Mouse (Mus musculus): ENCODE data around the gene Nagpa.

The Nagpa gene

GRCm38 (mm10) chr16:5195080-5195479, 8.7 kb downstream of the Nagpa start:
- peak; percentile 59 to 61 for DNase-seq (ENCODE audit: low spot score in 2 of 2)

- peak; percentile 56 to 61 for DNase-seq (ENCODE audit: low spot score in 2 of 2)
These were observed 17.6 kb downstream of the Nagpa start for GRCm38 (mm10) chr16:5186234-5186633.

GRCm38 (mm10) chr16:5185691-5186090, 18.1 kb downstream of the Nagpa start:
- DNase-seq (ENCODE audit: low spot score in 2 of 2), result no peak

GRCm38 (mm10) chr16:5184956-5185355, 18.9 kb downstream of the Nagpa start:
- no peak for DNase-seq (ENCODE audit: low spot score in 2 of 2)

GRCm38 (mm10) chr16:5184101-5184500, 19.7 kb downstream of the Nagpa start:
- DNase-seq (ENCODE audit: low spot score in 2 of 2), result no peak

- DNase-seq (ENCODE audit: low spot score in 2 of 2), result no peak
These were observed 20.4 kb downstream of the Nagpa start for GRCm38 (mm10) chr16:5183310-5183975.

- no peak for DNase-seq (ENCODE audit: low spot score in 2 of 2)
These were observed 31.2 kb downstream of the Nagpa start for GRCm38 (mm10) chr16:5172636-5173035.

- no peak for DNase-seq (ENCODE audit: low spot score in 2 of 2)
These were observed 35.0 kb downstream of the Nagpa start for GRCm38 (mm10) chr16:5168829-5169228.

GRCm38 (mm10) chr16:5168038-5168437, 35.8 kb downstream of the Nagpa start:
- no peak for DNase-seq (ENCODE audit: low spot score in 2 of 2)

GRCm38 (mm10) chr16:5164327-5164726, 39.5 kb downstream of the Nagpa start:
- no peak for DNase-seq (ENCODE audit: low spot score in 2 of 2)

GRCm38 (mm10) chr16:5159248-5159647, 44.6 kb downstream of the Nagpa start:
- peak in 1 of 2 experiments; percentile 23 for DNase-seq (ENCODE audit: low spot score in 2 of 2)

GRCm38 (mm10) chr16:5157113-5157512, 46.7 kb downstream of the Nagpa start:
- DNase-seq (ENCODE audit: low spot score in 2 of 2), result no peak

- no peak for DNase-seq (ENCODE audit: low spot score in 2 of 2)
These were observed 47.3 kb downstream of the Nagpa start for GRCm38 (mm10) chr16:5156495-5156894.

GRCm38 (mm10) chr16:5155014-5155413, 48.8 kb downstream of the Nagpa start:
- no peak for DNase-seq (ENCODE audit: low spot score in 2 of 2)

GRCm38 (mm10) chr16:5153299-5154026, 50.3 kb downstream of the Nagpa start:
- no peak for DNase-seq (ENCODE audit: low spot score in 2 of 2)

GRCm38 (mm10) chr16:5150544-5150943, 53.3 kb downstream of the Nagpa start:
- no peak for DNase-seq (ENCODE audit: low spot score in 2 of 2)

- peak; percentile 22 to 46 for DNase-seq (ENCODE audit: low spot score in 2 of 2)
These were observed 56.8 kb downstream of the Nagpa start, which contains the start of gene Sec14l5 for GRCm38 (mm10) chr16:5147037-5147385. Gene Sec14l5 (plus strand): TSS chr16:5147109.

GRCm38 (mm10) chr16:5146367-5147036, 57.3 kb downstream of the Nagpa start:
- DNase-seq (ENCODE audit: low spot score in 2 of 2), result peak in 1 of 2 experiments; percentile 39

GRCm38 (mm10) chr16:5145570-5145969, 58.2 kb downstream of the Nagpa start:
- DNase-seq (ENCODE audit: low spot score in 2 of 2), result peak; percentile 84 to 88

All from right cerebral cortex, adult 2 months (tissue).